Comparison of ENCODE assay signal across 8 mouse cellular contexts in the genomic region with DNA sequence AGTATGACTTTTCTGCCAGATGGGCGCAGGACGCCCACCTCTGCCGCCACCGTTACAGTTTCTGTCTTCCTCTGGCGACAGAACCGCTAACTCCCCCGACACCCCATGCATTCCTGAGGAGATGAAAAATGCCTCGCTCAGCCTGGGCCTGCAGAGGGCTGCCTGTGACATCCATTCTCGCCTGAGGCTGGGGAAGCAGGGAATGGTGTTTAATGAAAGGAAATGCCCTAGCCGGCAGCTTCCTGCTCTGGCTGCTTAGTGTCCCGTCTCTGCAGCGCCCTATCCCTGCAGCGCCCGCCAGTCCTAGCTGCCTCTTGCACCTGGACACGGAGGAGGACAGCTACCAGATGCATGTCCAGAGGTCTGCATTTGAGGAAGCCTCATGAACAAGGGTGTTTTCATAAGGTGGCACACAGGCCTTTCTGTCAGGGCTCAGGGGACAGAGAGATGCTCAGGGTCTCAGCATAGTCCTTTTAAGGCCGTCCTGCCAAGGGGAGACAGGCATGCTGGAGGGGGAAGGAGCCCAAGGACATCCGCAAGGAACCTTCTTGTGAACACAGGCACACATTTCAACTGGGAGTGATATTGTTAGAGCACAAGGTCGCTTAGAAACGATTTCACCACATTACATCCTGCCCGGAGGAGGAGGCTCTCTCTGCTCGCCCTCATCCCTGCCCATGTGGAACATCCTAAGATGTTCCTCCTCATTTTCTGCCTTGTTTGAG. TPM values are rescaled to one million over a fixed set of nuclear protein-coding genes. Genes with fewer than 3 reads are reported as not detected.
DNase-seq lines count a peak whose midpoint lies in the region; ATAC-seq and TF ChIP-seq lines count a peak whose summit lies in the region.
"Had no signal": no experiment of that assay in that cellular context is flagged by ENCODE, and none has a peak within 500 bp of the region (broad histone marks: within the 10 kb centered on the region; RNA-seq: fewer than 3 reads in every experiment).

No protein-coding gene starts in this region.

- 10% methylated on average over 21 of the region's 21 CpGs for WGBS in neural tube, embryonic 15.5 days

- H3K4me1 ChIP-seq in E14TG2a.4 (replicated peaks; ENCODE audit: low read depth, low read length) (peaks cover 27% of the 10 kb centered on the region), ES-E14 (ENCODE audit: control insufficient read depth in 2 of 2, insufficient read depth in 2 of 2, low read length in 2 of 2, poor library complexity in 1 of 2) (peaks cover 2 to 4% of the 10 kb centered on the region in 2 experiments; a peak in 1 of 4 replicates)
- peaks cover 30% of the 10 kb centered on the region for H3K4me1 ChIP-seq in neural tube, embryonic 15.5 days

- no peak for TF ChIP-seq CTCF in E14TG2a.4 (conservative IDR thresholded peaks at IDR 0.05; ENCODE audit: low read length)

- in situ Hi-C loops in ES-E14 (cut with MboI; ENCODE audit: low sequenced_read_pairs in 2 of 2, unreplicated experiment in 2 of 2), result no loop called here

- H3K27me3 ChIP-seq in E14TG2a.4 (ENCODE audit: insufficient read depth, low read length), result peaks cover 62% of the 10 kb centered on the region
- no peaks in the 10 kb centered on the region for H3K27me3 ChIP-seq in neural tube, embryonic 15.5 days (replicated peaks)

- H3K27ac ChIP-seq in ES-E14 (ENCODE audit: insufficient read depth, low read depth, low read length, poor library complexity, severe bottlenecking), result no peak overlapping the region
- H3K27ac ChIP-seq in neural tube, embryonic 15.5 days (replicated peaks), result peak overlapping the region; percentile 73

- 0 out of 2 replicates have a peak overlapping the region, but pooled peaks have one; percentile 28 for H3K9ac ChIP-seq in ES-E14 (ENCODE audit: insufficient read depth, low read depth, low read length, poor library complexity, severe bottlenecking)
- H3K9ac ChIP-seq in neural tube, embryonic 15.5 days (replicated peaks), result peak overlapping the region; percentile 18; the same call in 1 of the 2 replicates

- H3K9me3 ChIP-seq in E14TG2a.4 (ENCODE audit: low read length) (no peaks in the 10 kb centered on the region), ES-E14 (ENCODE audit: control insufficient read depth, insufficient read depth, low read depth, low read length) (no peaks in the 10 kb centered on the region)
- no peaks in the 10 kb centered on the region for H3K9me3 ChIP-seq in neural tube, embryonic 15.5 days (replicated peaks)

- DNase-seq in ES-E14 (ENCODE audit: low read depth, low spot score), result peak; percentile 9
- peak; percentile 75 for DNase-seq in forelimb bud, embryonic 11.5 days (ENCODE audit: low read depth, low spot score)
- DNase-seq in layer of hippocampus, postnatal 10 days (ENCODE audit: low spot score in 2 of 2), result peak; percentile 61 to 66
- no peak for DNase-seq in thymus, postnatal 4 days
- no peak for DNase-seq in thymus, postnatal 0 days (ENCODE audit: low spot score)

- peak overlapping the region; percentile 65 for H3K4me2 ChIP-seq in neural tube, embryonic 15.5 days

- H3K4me3 ChIP-seq in E14TG2a.4 (replicated peaks; ENCODE audit: low read length), result peak overlapping the region; percentile 63
- H3K4me3 ChIP-seq in ES-E14 (ENCODE audit: insufficient read depth in 1 of 2, low read depth in 1 of 2, low read length in 2 of 2, poor library complexity in 1 of 2, severe bottlenecking in 1 of 2), result peak overlapping the region; percentile 9 to 25; a peak in 2 of 4 replicates
- peak overlapping the region; percentile 33 for H3K4me3 ChIP-seq in neural tube, embryonic 15.5 days (replicated peaks)

- peak; percentile 58 for ATAC-seq in neural tube, embryonic 15.5 days (ENCODE audit: low FRiP score)

- H3K36me3 ChIP-seq in E14TG2a.4 (ENCODE audit: insufficient read depth, low read length), result no peaks in the 10 kb centered on the region
- H3K36me3 ChIP-seq in ES-E14 (ENCODE audit: control insufficient read depth, insufficient read depth, low read length, poor library complexity, severe bottlenecking), result no peaks in the 10 kb centered on the region
- no peaks in the 10 kb centered on the region for H3K36me3 ChIP-seq in neural tube, embryonic 15.5 days

TF ChIP-seq in ES-E14, 5 proteins besides CTCF, POLR2A, EP300 and RAD21:
- TF ChIP-seq HCFC1 (IDR thresholded peaks at IDR 0.05; ENCODE audit: borderline replicate concordance, insufficient read depth, low read length) (no peak), ZC3H11A (IDR thresholded peaks at IDR 0.05; ENCODE audit: borderline replicate concordance, low read depth, low read length) (no peak), ZNF384 (IDR thresholded peaks at IDR 0.05; ENCODE audit: low read depth, low read length) (no peak), CHD2 (IDR thresholded peaks at IDR 0.05; ENCODE audit: low read depth, low read length) (no peak), MAFK (IDR thresholded peaks at IDR 0.05; ENCODE audit: insufficient read depth, low read depth, low read length) (no peak)

RNA-seq across cellular contexts. Expression of gene Sox8, which starts 13.7 kb away (rescaled TPM):
- total RNA-seq in ES-E14 (2012; rRNA removed), result 0.40 and 0.42 TPM in 2 replicates
- total RNA-seq in layer of hippocampus, postnatal 10 days (2021), result 10 to 100 TPM; 62.7 to 66.3 TPM
- polyA plus RNA-seq in neural tube, embryonic 15.5 days (2015; fragmentation: Nextera tagmentation; extraction: Ambion mirVana), result 16.0 and 16.9 TPM in 2 replicates
- 0.23 and 0.26 TPM in 2 replicates for polyA plus RNA-seq in thymus, postnatal 0 days (2015; fragmentation: Nextera tagmentation; extraction: Ambion mirVana)
- total RNA-seq: liver, adult 2 months had no signal
- polyA plus RNA-seq: liver, adult 2 months had no signal

RNA-seq across cellular contexts. Expression of gene Lmf1, which starts 22.1 kb away (rescaled TPM):
- 16.6 and 33.6 TPM in 2 replicates for total RNA-seq in ES-E14 (2012; rRNA removed)
- total RNA-seq in layer of hippocampus, postnatal 10 days (2021), result 10 to 100 TPM; 23.1 to 26.4 TPM
- polyA plus RNA-seq in neural tube, embryonic 15.5 days (2015; fragmentation: Nextera tagmentation; extraction: Ambion mirVana), result 26.2 and 26.9 TPM in 2 replicates
- polyA plus RNA-seq in thymus, postnatal 0 days (2015; fragmentation: Nextera tagmentation; extraction: Ambion mirVana), result 15.5 and 16.1 TPM in 2 replicates

RNA-seq across cellular contexts. Expression of gene Sstr5, which starts 59.7 kb away (rescaled TPM):
- 0.95 and 1.3 TPM in 2 replicates for total RNA-seq in ES-E14 (2012; rRNA removed)
- total RNA-seq in layer of hippocampus, postnatal 10 days (2021), result under 1 TPM; 0.18 to 0.38 TPM
- 0.64 and 0.93 TPM in 2 replicates for polyA plus RNA-seq in neural tube, embryonic 15.5 days (2015; fragmentation: Nextera tagmentation; extraction: Ambion mirVana)
- 0.05 and 0.07 TPM in 2 replicates for polyA plus RNA-seq in thymus, postnatal 0 days (2015; fragmentation: Nextera tagmentation; extraction: Ambion mirVana)
- total RNA-seq: liver, adult 2 months had no signal
- polyA plus RNA-seq: liver, adult 2 months had no signal

Comparison
In these comparisons a context has a peak if more than half of its experiments do, and no peak if none do; other contexts are left out.
1. DNase-seq: peak in ES-E14 (single experiment), forelimb bud, embryonic 11.5 days (single experiment) and layer of hippocampus, postnatal 10 days (2 of 2); none in thymus, postnatal 4 days (single experiment) and thymus, postnatal 0 days (single experiment).
2. RNA of gene Sox8, which starts 13.7 kb away (total RNA-seq): 62.7 to 66.3 TPM in layer of hippocampus, postnatal 10 days; 0.40 to 0.42 TPM in ES-E14; every median in the first group is over 10 times any median in the second.
3. Peak in every context shown above with its lines, with median percentiles within 50 percentile points of each other: H3K4me3 ChIP-seq.